Mouse (Mus musculus) urinary bladder, postnatal 10 days (tissue): Measurements from ENCODE around the gene Rassf2.

ENCODE experiments used
- DNase-seq: peaks from one replicate; pipeline ENCODE4 v3.0.0; 2022; ENCODE audit warnings: low spot score

Rassf2 gene

DNA sequence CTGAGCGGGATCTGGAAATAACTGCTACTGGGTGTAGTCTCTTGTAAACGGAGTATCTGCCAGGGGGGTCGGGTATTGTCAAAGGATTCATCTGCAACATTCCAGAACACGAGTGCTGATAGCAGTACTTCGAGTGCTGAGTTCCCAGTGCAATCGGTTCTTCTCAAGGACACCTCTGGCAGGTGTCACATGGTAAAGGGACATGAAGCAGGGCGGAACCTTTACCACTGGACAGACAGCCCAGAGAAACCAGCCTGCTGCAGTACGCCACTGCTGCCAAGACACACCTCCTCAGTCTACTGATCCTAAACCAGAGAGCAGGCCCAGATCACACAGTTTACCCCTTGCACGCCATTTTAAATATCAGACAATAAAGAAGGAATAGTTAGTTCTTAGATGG lies 75.2 kb downstream of the Rassf2 start:
- no peak for DNase-seq

DNA sequence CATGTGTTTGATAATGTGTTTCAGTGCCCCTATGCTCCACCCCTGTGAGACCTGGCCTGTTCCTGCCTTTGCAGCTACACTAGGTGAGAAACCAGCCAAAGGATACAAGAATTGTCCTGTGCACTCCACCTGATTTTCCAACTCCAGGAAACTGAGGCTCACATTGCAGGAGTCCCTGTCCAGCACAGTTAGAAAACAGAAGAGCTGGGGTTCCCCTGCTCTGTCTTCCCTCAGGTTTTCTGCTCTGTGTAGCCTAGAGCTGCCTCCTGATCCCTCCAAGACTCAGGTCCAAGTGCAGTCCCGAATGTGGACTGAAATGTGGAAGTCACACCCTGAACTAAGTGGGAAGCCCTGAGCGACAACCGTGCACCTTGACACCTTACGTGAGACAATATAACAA lies 76.3 kb downstream of the Rassf2 start:
- no peak for DNase-seq

DNA sequence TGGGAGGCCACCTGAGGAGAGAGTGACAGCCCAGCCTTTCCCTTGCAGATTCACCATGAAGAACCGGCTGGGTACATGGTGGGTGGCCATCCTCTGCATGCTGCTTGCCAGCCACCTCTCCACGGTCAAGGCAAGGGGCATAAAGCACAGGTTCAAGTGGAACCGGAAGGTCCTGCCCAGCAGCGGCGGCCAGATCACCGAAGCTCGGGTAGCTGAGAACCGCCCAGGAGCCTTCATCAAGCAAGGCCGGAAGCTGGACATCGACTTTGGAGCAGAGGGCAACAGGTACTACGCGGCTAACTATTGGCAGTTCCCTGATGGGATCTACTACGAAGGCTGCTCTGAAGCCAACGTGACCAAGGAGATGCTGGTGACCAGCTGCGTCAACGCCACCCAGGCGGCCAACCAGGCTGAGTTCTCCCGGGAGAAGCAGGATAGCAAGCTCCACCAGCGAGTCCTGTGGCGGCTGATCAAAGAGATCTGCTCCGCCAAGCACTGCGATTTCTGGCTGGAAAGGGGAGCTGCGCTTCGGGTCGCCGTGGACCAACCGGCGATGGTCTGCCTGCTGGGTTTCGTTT lies 77.0 kb downstream of the Rassf2 start:
- no peak for DNase-seq

DNA sequence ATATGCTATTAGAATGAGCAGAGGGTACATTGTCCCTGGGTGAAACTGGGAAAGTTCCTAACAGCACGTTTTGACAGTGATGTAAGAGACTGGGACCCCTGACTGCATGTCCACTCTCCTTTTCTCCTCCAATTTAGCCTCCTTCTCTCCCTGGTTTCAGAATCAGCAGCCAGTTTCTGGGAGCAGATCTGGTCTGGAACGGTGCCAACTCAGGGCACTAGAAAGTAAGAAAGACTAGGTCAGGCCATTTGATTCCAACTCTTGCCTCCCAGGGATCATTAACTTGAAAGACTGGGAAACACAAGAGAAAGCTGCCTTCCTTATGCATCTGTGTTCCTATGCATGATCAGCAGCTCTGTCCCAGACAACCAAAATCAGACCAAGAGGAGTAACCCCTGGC lies 77.6 kb downstream of the Rassf2 start:
- DNase-seq = no peak

DNA sequence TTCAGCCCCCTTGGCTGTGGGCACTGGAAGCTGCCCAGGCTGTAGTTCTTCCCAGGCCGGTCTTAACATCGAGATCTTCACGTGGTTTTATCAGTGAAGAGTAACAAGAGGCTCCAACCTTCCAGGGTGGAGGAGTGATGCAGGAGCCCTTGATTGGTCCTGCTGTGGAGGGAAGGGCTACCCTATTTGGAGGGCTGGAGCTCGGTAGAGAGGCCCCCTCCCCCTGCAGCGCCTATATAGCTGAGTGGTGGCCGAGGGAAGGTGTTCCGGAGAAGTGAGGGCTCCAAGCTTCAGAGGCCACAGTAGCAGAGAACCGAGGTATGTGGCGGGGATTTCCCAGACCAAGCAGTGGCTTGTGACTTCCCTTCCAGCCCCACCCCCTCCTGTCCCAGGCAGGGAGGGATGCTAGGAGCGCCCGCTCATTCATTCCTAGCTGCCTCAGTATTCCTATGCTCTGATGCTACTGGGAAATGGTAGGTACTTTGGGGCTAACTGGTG lies 79.4 kb downstream of the Rassf2 start, which contains the start of gene Prnd:
Gene Prnd, plus strand, starts transcription at position 264 of the 498 bp plus-strand sequence.
- no peak for DNase-seq

DNA sequence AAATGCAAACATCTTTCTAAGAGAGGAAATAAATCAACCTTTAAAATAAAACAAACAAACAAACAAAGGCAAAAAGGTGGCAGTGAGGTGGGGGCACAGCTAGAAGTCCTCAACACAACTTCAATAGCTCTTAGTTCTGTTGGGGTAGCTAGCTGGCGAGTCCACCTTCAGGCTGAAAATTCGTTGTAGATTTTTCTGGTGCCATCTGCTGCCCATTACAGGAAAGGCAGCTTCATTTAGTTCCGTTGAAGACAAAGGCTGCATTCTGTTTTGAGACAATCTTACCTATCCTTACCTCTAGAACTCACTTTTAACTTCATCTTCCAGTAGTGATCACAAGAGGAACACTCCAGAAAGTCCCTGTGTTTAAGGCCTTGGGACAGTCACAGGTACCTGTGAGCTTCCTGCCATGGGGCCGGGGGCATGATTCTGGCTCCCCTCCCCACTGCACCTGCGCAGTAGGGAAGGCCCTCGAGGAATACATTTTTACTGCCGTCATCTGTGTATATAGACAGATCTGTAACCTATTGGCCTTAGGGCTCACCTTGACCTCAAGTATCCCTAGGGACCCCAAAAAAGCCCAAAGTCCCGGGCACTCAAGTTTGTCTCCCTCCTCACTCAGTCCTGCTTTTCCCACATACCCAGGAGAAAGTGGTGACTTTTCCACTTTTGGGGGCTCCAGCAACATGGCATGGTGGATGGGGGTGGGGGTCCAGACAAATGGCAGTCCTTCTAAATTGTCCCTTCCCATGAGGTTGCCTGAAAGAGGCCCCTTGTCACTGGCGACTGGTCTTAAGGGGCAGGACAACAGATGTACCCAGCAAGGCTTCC lies 80.1 kb downstream of the Rassf2 start:
- no peak for DNase-seq

DNA sequence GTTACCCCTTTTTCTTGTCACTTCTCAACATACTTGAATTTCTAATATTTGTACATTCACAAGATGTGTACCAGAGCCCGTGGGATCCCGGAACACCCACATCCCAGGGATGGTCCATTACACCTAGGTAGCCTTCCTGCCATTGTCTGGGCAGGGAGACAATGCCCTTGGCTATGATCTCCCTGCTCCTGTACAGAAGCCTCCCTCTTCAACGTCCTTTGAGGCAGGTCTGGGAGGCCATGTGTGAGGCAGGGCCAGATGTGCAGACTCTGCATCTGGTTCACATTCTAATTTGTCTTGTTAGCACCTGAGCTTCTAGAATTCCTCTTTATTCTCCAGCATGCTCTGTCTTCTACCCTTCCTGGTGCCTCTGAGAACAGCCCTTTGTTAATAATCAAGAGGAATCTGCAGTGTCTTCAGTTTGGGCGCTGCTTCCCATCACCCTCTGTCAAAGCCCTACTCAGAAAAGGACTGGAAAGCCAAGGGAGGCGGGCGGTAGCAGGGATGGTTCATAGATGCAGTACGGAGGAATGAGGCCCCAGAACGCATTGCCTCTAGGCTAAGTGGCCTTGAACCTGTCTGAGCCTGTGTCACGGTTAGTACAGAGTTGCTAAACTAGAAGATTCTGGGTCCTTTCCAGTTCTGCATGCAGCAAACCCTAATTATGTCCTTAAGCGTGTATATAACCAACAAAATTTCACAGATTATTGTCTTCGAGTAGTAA lies 81.0 kb downstream of the Rassf2 start:
- no peak for DNase-seq

DNA sequence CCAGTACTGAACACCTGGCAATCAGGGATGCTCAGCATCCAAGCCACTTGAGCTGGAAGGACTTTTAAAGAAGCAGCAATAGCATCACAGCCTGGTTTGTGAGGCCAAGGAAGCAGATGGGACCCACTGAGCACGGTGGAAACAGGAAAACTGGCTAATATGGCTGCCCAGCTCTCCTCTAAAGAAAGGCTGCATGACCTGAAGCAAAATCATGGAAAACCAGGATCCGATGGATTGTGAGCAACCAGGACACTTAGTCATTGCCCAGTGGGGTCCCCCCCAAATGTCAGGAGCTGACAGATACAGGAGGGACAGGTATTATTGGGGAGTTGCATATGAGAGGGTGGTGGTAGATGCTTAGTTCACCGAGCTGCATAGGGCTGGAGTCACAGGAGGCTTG lies 81.9 kb downstream of the Rassf2 start:
- DNase-seq = no peak

DNA sequence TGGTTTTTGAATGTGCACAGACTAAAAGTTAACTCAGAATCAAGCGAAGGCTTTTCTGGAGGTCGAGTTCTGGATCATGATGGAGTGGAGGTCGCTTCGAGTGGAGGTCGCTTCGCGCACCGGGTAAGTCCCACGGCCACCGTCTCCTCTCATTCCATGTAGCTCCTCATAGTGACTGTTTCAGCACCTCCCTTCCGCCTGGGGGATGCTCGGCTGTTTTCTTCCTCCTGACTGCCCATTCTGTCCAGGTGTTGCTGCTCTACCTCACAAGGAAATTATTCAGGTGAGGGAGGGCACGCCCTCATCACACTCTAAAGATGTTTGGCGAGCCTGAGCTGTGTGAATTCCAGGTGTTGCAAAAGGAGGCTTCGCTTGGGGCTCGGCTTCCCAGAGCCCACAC lies 83.7 kb downstream of the Rassf2 start:
- no peak for DNase-seq

DNA sequence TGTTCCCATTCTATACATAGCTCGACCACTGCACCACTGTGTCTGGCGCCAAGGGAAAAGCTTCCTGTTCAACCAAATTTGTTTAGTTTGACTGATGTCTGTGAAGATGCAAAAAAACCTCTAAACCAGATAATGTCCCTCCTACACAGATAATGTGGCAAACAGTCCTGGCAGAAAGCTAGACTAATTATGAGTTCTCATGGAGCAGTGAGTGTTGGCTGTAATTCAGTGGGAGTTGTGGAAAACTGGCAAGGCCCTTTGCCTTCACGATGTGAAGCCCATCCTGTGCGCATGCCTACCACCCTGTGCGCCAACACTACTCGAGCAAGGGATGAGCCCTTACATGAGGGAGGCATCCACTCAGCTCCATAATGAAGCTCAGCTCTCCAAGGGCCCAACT lies 84.3 kb downstream of the Rassf2 start:
- DNase-seq = no peak

DNA sequence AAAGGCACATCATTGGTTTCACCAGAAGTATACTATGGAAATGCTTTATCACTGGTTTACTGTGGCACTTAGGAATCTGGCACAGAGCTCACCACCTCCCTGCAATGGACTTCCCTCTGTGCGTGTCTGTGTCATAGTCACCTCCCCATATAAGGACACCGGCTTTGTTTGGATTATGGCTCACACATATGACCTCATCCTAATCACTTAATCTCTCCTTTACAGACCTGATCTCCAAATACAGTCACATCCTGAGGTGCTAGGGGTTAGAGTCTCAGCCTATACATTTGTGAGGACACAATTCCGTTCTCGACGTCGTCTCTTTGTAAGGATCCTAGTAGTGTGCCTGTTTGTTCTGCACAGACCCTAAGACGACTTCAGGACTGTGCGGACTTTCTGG lies 84.8 kb downstream of the Rassf2 start:
- no peak for DNase-seq

DNA sequence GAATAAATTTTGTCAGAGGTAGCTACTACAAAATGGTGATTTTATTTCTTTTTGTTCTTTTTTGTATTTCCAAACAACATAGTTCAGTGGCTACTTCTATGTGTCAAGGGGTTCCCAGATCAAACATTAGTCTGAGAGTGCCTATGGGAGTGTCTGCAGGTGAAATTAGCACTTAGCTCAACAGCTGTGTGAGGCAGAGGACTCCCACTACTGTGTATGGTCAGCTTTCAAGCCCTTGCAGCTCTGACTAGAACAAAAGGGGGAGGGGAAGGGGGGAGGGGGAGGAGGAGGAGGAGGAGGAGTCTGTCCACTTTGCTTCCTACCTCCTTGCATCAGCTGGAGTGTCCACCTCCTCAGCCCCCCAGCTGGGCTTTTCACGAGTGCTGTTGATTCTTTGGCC lies 85.7 kb downstream of the Rassf2 start:
- no peak for DNase-seq

DNA sequence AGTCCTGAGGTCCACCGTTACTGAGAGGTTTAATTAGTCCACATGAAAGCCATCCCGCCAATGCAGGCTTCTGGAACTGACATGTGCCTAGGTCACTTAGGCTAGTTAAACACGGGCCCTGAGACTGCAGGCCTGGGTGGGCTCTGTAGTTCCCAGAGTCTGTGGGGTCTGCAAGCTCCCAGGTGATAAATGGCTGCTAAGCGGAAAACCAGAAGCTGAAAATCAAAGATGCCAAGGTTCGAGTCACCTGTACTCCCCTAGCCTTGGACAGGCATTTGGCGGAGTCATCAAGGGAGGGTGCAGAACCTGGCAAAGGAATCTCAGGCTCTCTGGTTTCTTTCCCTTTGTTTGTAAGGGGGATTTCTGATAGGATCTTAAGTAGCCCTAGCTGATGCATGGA lies 88.6 kb downstream of the Rassf2 start:
- no peak for DNase-seq

DNA sequence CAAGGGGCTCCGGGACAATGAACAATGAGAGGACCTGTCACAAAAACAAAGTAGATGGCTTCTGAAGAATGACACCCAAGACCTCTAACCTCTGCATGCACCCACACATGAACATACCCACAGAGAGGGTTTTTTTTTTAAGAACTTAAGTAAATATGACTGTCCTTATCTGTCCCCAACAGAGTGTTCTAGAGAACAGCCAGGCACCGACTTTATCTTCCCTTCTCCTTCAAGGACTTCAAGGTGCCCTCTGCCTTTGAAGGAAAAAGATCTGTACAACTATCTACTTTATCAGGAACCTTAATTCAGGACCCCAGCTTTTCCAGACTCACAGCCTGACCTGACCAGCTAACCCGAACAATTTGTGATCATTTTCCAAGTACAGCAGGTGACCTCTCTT lies 89.6 kb downstream of the Rassf2 start:
- DNase-seq = no peak
